Mouse (Mus musculus): Measurements from ENCODE around the gene Eif4b.

GRCm38 (mm10) chr15:102079221-102079620 is 5.6 kb downstream of the Eif4b start:
- no peak for TF ChIP-seq CTCF (IDR thresholded peaks at IDR 0.05)
- TF ChIP-seq EP300 (IDR thresholded peaks at IDR 0.05) = no peak

All from lung, postnatal 0 days (tissue).